In the genomic region with DNA sequence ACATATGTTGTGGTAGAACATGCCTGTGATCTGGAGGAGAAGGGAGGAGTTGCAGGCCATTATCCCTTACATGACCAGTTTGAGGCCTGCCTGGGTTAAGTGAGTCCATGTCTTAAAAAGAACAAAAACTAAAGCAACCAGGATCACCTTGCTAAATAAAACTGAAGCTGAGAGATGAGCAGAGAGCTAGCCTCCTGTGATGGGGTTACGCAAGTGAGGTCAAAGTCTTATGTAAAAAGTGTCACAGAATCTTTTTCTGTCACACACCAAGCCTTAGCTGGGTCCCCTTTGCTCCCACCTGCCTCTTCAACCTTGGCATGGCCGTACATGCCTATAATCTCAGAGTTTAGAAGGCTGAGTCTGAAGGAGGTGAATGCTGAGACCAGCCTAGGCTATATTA, we compare ENCODE assay signal across 8 mouse cellular contexts. TPM values are rescaled to one million over a fixed set of nuclear protein-coding genes. Genes with fewer than 3 reads are reported as not detected.
A peak's percentile ranks its signal among the peaks of the same experiment; 100 is the strongest.
DNase-seq lines count a peak whose midpoint lies in the region; ATAC-seq and TF ChIP-seq lines count a peak whose summit lies in the region.

No protein-coding gene starts in this region.

- H3K27me3 ChIP-seq in forebrain, embryonic 13.5 days = no peaks in the 10 kb centered on the region
- no peaks in the 10 kb centered on the region for H3K27me3 ChIP-seq in limb, embryonic 12.5 days
- H3K27me3 ChIP-seq in neural tube, embryonic 14.5 days (ENCODE audit: control insufficient read depth, insufficient read depth, low read length) = no peaks in the 10 kb centered on the region

- no peak for TF ChIP-seq CTCF in layer of hippocampus, adult 2 months (conservative IDR thresholded peaks at IDR 0.05)

- H3K36me3 ChIP-seq in forebrain, embryonic 13.5 days (ENCODE audit: poor library complexity, severe bottlenecking) = no peaks in the 10 kb centered on the region
- H3K36me3 ChIP-seq in limb, embryonic 12.5 days = peaks cover 30% of the 10 kb centered on the region
- no peaks in the 10 kb centered on the region for H3K36me3 ChIP-seq in neural tube, embryonic 14.5 days (ENCODE audit: control insufficient read depth, insufficient read depth, low read length)

- peak overlapping the region; percentile 86 for H3K4me2 ChIP-seq in forebrain, embryonic 13.5 days
- peak overlapping the region; percentile 69 for H3K4me2 ChIP-seq in limb, embryonic 12.5 days
- peak overlapping the region; percentile 85 for H3K4me2 ChIP-seq in neural tube, embryonic 14.5 days (ENCODE audit: low read depth, low read length)

- peak overlapping the region; percentile 23; the same call in 1 of the 2 replicates for H3K27ac ChIP-seq in layer of hippocampus, adult 2 months
- H3K27ac ChIP-seq in forebrain, embryonic 13.5 days = no peak overlapping the region
- no peak overlapping the region for H3K27ac ChIP-seq in limb, embryonic 12.5 days
- H3K27ac ChIP-seq in neural tube, embryonic 14.5 days (ENCODE audit: low read depth, low read length) = no peak overlapping the region

- H3K4me1 ChIP-seq in forebrain, embryonic 13.5 days = peaks cover 19% of the 10 kb centered on the region
- peaks cover 17% of the 10 kb centered on the region for H3K4me1 ChIP-seq in limb, embryonic 12.5 days (replicated peaks)
- H3K4me1 ChIP-seq in neural tube, embryonic 14.5 days (ENCODE audit: control insufficient read depth, insufficient read depth, low read length) = peaks cover 9% of the 10 kb centered on the region

- no peak for ATAC-seq in forebrain, embryonic 13.5 days
- no peak for ATAC-seq in limb, embryonic 12.5 days (ENCODE audit: insufficient number of reproducible peaks, insufficient read depth, low FRiP score, low TSS enrichment, low read depth)
- ATAC-seq in neural tube, embryonic 14.5 days (ENCODE audit: low read depth) = no peak

- no peak for DNase-seq in layer of hippocampus, adult 2 months (ENCODE audit: low spot score in 2 of 2)
- DNase-seq in layer of hippocampus, postnatal 10 days (ENCODE audit: low spot score in 2 of 2) = no peak
- no peak for DNase-seq in frontal cortex, postnatal 14 days (ENCODE audit: low spot score in 2 of 2)
- no peak for DNase-seq in left cerebral cortex, adult 11 months (ENCODE audit: low spot score)
- no peak for DNase-seq in cerebellum, postnatal 36 days

- H3K9ac ChIP-seq in forebrain, embryonic 13.5 days = peak overlapping the region; percentile 92; the same call in 1 of the 2 replicates
- H3K9ac ChIP-seq in limb, embryonic 12.5 days (replicated peaks) = 0 out of 2 replicates have a peak overlapping the region, but pooled peaks have one; percentile 79
- peak overlapping the region; percentile 80; the same call in 1 of the 2 replicates for H3K9ac ChIP-seq in neural tube, embryonic 14.5 days (replicated peaks; ENCODE audit: low read depth, low read length)

- peak overlapping the region; percentile 91 for H3K4me3 ChIP-seq in layer of hippocampus, adult 2 months
- peak overlapping the region; percentile 83 for H3K4me3 ChIP-seq in forebrain, embryonic 13.5 days
- peak overlapping the region; percentile 73 for H3K4me3 ChIP-seq in limb, embryonic 12.5 days (replicated peaks)
- peak overlapping the region; percentile 85; the same call in 1 of the 2 replicates for H3K4me3 ChIP-seq in neural tube, embryonic 14.5 days (ENCODE audit: low read depth, low read length)

- WGBS in forebrain, embryonic 13.5 days = 79% methylated on average over 2 of the region's 2 CpGs
- 80% methylated on average over 2 of the region's 2 CpGs for WGBS in limb, embryonic 12.5 days
- WGBS in neural tube, embryonic 14.5 days = 89% methylated on average over 2 of the region's 2 CpGs

- no peaks in the 10 kb centered on the region; the same call in 1 of the 2 replicates for H3K9me3 ChIP-seq in forebrain, embryonic 13.5 days (replicated peaks)
- H3K9me3 ChIP-seq in limb, embryonic 12.5 days = peaks cover 7% of the 10 kb centered on the region; the same call in 1 of the 2 replicates
- H3K9me3 ChIP-seq in neural tube, embryonic 14.5 days (ENCODE audit: control insufficient read depth, low read length) = no peaks in the 10 kb centered on the region

RNA-seq across cellular contexts. Expression of a gene that starts 0.6 kb away (rescaled TPM):
- under 1 TPM; 0.41 to 0.81 TPM for total RNA-seq in layer of hippocampus, adult 2 months (2021)
- under 1 TPM; 0.48 to 0.69 TPM for total RNA-seq in layer of hippocampus, postnatal 10 days (2021)
- not detected in 2 replicates for polyA plus RNA-seq in forebrain, embryonic 13.5 days (2015; fragmentation: Nextera tagmentation; extraction: Ambion mirVana)
- polyA plus RNA-seq in limb, embryonic 12.5 days (2016; fragmentation: Nextera tagmentation; extraction: Ambion mirVana) = 0.97 and 5.0 TPM in 2 replicates
- not detected in 2 replicates for polyA plus RNA-seq in neural tube, embryonic 14.5 days (2014; fragmentation: Nextera tagmentation; extraction: Ambion mirVana)

RNA-seq across cellular contexts. Expression of a gene that starts 2.7 kb away (rescaled TPM):
- 1 to 10 TPM; 6.7 to 7.3 TPM for total RNA-seq in layer of hippocampus, adult 2 months (2021)
- 1 to 10 TPM; 7.8 to 9.4 TPM for total RNA-seq in layer of hippocampus, postnatal 10 days (2021)
- 24.2 and 24.7 TPM in 2 replicates for polyA plus RNA-seq in forebrain, embryonic 13.5 days (2015; fragmentation: Nextera tagmentation; extraction: Ambion mirVana)
- 20.7 and 23.6 TPM in 2 replicates for polyA plus RNA-seq in limb, embryonic 12.5 days (2016; fragmentation: Nextera tagmentation; extraction: Ambion mirVana)
- 16.3 and 20.1 TPM in 2 replicates for polyA plus RNA-seq in neural tube, embryonic 14.5 days (2014; fragmentation: Nextera tagmentation; extraction: Ambion mirVana)

RNA-seq across cellular contexts. Expression of a gene that starts 6.3 kb away (rescaled TPM):
- total RNA-seq in layer of hippocampus, adult 2 months (2021) = 10 to 100 TPM in 1 of 2 experiments, 1 to 10 TPM in 1; 9.4 to 14.2 TPM
- total RNA-seq in layer of hippocampus, postnatal 10 days (2021) = 1 to 10 TPM; 3.2 to 6.4 TPM
- 9.2 and 12.7 TPM in 2 replicates for polyA plus RNA-seq in forebrain, embryonic 13.5 days (2015; fragmentation: Nextera tagmentation; extraction: Ambion mirVana)
- 84.6 and 98.6 TPM in 2 replicates for polyA plus RNA-seq in limb, embryonic 12.5 days (2016; fragmentation: Nextera tagmentation; extraction: Ambion mirVana)
- polyA plus RNA-seq in neural tube, embryonic 14.5 days (2014; fragmentation: Nextera tagmentation; extraction: Ambion mirVana) = 12.7 and 16.9 TPM in 2 replicates

RNA-seq across cellular contexts. Expression of a gene that starts 12.4 kb away (rescaled TPM):
- 10 to 100 TPM; 50.8 to 51.8 TPM for total RNA-seq in layer of hippocampus, adult 2 months (2021)
- total RNA-seq in layer of hippocampus, postnatal 10 days (2021) = 10 to 100 TPM; 41.6 to 45.5 TPM
- 101 and 102 TPM in 2 replicates for polyA plus RNA-seq in forebrain, embryonic 13.5 days (2015; fragmentation: Nextera tagmentation; extraction: Ambion mirVana)
- polyA plus RNA-seq in limb, embryonic 12.5 days (2016; fragmentation: Nextera tagmentation; extraction: Ambion mirVana) = 101 TPM in 2 replicates
- polyA plus RNA-seq in neural tube, embryonic 14.5 days (2014; fragmentation: Nextera tagmentation; extraction: Ambion mirVana) = 134 and 137 TPM in 2 replicates

RNA-seq across cellular contexts. Expression of a gene that starts 29.4 kb away (rescaled TPM):
- 100 to 1,000 TPM; 453 to 474 TPM for total RNA-seq in layer of hippocampus, adult 2 months (2021)
- 100 to 1,000 TPM; 572 to 600 TPM for total RNA-seq in layer of hippocampus, postnatal 10 days (2021)
- 88.8 and 91.4 TPM in 2 replicates for polyA plus RNA-seq in forebrain, embryonic 13.5 days (2015; fragmentation: Nextera tagmentation; extraction: Ambion mirVana)
- 39.7 and 46.6 TPM in 2 replicates for polyA plus RNA-seq in limb, embryonic 12.5 days (2016; fragmentation: Nextera tagmentation; extraction: Ambion mirVana)
- polyA plus RNA-seq in neural tube, embryonic 14.5 days (2014; fragmentation: Nextera tagmentation; extraction: Ambion mirVana) = 115 and 133 TPM in 2 replicates
